Mouse (Mus musculus) ES-E14 (cell line): ENCODE results near the gene Nyap1. TPM values are rescaled to one million over a fixed set of nuclear protein-coding genes. Genes with fewer than 3 reads are reported as not detected.

ENCODE experiments used
- DNase-seq: peaks from one replicate; pipeline ENCODE4 v3.0.0-alpha.2; 2013; ENCODE audit warnings: low read depth, low spot score
- H3K27ac ChIP-seq: 2 replicates; pipeline ENCODE4 v1.5.1; 2012; ENCODE audit warnings: low read depth, mild to moderate bottlenecking, low read length, moderate library complexity, mixed read lengths; ENCODE audit not compliant: poor library complexity, insufficient read depth, severe bottlenecking
- H3K36me3 ChIP-seq: 2 replicates; pipeline ENCODE4 v1.6.1; 2012; ENCODE audit warnings: mild to moderate bottlenecking, low read length, moderate library complexity, mixed read lengths; ENCODE audit not compliant: control insufficient read depth, poor library complexity, insufficient read depth, severe bottlenecking
- H3K4me1 ChIP-seq, 2 experiments: fragments of 150-350 bp in 1 of 2; sonication (generic) in 1 of 2; 2 replicates each; pipeline ENCODE4 v1.6.1; 2012; ENCODE audit warnings: low read length in 2 of 2, mild to moderate bottlenecking in 1 of 2, mixed read lengths in 1 of 2; ENCODE audit not compliant: control insufficient read depth in 2 of 2, insufficient read depth in 2 of 2, poor library complexity in 1 of 2
- H3K4me3 ChIP-seq, 2 experiments: fragments of 150-350 bp in 1 of 2; sonication (generic) in 1 of 2; 2 replicates each; pipeline ENCODE4 v1.5.1; 2012; ENCODE audit warnings: low read length in 2 of 2, low read depth in 1 of 2, mild to moderate bottlenecking in 1 of 2, mixed read lengths in 1 of 2; ENCODE audit not compliant: insufficient read depth in 1 of 2, poor library complexity in 1 of 2, severe bottlenecking in 1 of 2
- H3K9ac ChIP-seq: 2 replicates; pipeline ENCODE4 v1.6.1; 2012; ENCODE audit warnings: low read depth, mild to moderate bottlenecking, low read length, mixed read lengths; ENCODE audit not compliant: poor library complexity, insufficient read depth, severe bottlenecking
- H3K9me3 ChIP-seq: fragments of 150-350 bp; sonication (generic); 2 replicates; pipeline ENCODE4 v1.6.1; 2012; ENCODE audit warnings: low read depth, mild to moderate bottlenecking, low read length; ENCODE audit not compliant: control insufficient read depth, insufficient read depth
- CHD2 ChIP-seq: IDR thresholded peaks from 2 replicates; pipeline ENCODE4 v1.6.1; 2014; ENCODE audit warnings: mild to moderate bottlenecking, low read depth, low read length, inconsistent platforms
- HCFC1 ChIP-seq: IDR thresholded peaks from 2 replicates; pipeline ENCODE4 v1.6.1; 2012; ENCODE audit warnings: low read length, inconsistent platforms, borderline replicate concordance; ENCODE audit not compliant: insufficient read depth
- MAFK ChIP-seq: IDR thresholded peaks from 2 replicates; pipeline ENCODE4 v1.6.1; 2014; ENCODE audit warnings: mild to moderate bottlenecking, low read depth, low read length, inconsistent platforms; ENCODE audit not compliant: insufficient read depth
- ZC3H11A ChIP-seq: IDR thresholded peaks from 2 replicates; pipeline ENCODE4 v1.6.1; 2012; ENCODE audit warnings: low read depth, mild to moderate bottlenecking, inconsistent platforms, low read length, borderline replicate concordance
- ZNF384 ChIP-seq: IDR thresholded peaks from 2 replicates; pipeline ENCODE4 v1.6.1; 2012; ENCODE audit warnings: low read depth, low read length, inconsistent platforms
- in situ Hi-C, 2 experiments: fragments of 600-800 bp; cut with MboI; formaldehyde crosslinking; loops; one replicate each; pipeline ENCODE4 v1.15.1; 2025; ENCODE audit warnings: low sequenced_read_pairs in 2 of 2, inconsistent platforms in 1 of 2; ENCODE audit not compliant: unreplicated experiment in 2 of 2
- total RNA-seq: library from RNA; depleted of rRNA; stranded (reverse); fragments of 300-350 nt; gene quantifications from 2 replicates; pipeline ENCODE4 v1.2.3, GENCODE M21; 2012

Nyap1 gene
- total RNA-seq, 1 experiment = 7.4 TPM

DNA sequence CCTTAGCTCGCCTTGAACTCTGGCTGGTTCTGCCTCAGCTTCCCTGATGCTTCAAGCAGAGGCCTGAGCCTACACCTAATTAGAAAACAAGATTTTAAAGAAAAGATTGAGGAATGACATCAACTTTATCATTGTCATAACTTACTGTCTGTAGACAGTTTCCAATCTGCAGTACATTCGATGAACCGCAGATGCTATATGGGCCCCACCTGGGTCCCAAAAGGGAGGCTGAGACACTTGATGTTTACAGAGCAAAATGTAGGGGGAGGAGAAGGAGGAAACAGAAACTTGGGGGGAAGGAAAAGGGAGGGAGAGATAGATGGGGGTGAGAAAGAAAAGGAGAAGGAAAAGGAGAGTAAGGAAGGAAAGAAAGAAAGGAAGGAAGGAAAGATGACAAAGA, 51.4 kb downstream of the Nyap1 start:
- Histone ChIP-seq H3K9me3 (no peaks in the 10 kb centered on the region), H3K4me1 (peaks cover 0 to 6% of the 10 kb centered on the region in 2 experiments; a peak in 3 of 4 replicates), H3K4me3 (no peak overlapping the region), H3K9ac (no peak overlapping the region), H3K27ac (no peak overlapping the region), H3K36me3 (no peaks in the 10 kb centered on the region)
- TF ChIP-seq ZNF384 = no peak
- no peak for TF ChIP-seq CHD2
- TF ChIP-seq MAFK = no peak
- TF ChIP-seq HCFC1 = no peak
- TF ChIP-seq ZC3H11A = no peak
- in situ Hi-C loops = no loop called here
- no peak for DNase-seq

DNA sequence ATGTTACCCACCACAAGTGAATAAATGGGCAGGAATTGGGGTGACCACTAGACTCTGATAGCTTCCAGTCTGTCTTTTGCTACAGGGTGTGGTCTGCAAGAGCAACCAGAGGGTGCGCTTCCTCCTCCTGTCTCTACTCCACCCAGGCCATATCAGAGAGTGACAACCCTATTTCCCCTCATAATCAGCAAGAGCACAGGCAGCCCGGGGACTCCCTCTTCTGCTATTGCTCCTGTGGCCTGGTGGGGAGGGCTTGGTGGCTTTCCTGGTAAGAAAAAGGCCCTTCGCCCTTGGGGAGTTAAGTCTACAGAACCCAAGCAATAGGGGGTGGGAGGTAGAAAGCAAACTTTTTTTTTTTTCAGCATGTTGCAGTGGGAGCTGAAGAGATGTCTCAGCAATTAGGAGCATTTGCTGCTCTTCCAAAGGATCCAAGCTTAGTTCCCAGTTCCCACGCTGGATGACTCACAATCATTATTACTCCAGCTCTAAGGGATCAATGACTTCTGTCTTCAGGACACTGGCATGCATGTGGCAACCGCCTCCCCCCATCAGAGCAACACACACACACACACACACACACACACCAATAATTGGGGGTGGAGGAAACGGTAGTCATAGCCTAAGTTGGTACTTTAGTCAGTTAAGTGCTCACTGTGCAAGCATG, 55.1 kb downstream of the Nyap1 start:
- Histone ChIP-seq H3K9ac (no peak overlapping the region), H3K36me3 (no peaks in the 10 kb centered on the region), H3K27ac (no peak overlapping the region), H3K4me3 (no peak overlapping the region), H3K4me1 (peaks cover 0 to 8% of the 10 kb centered on the region in 2 experiments; a peak in 2 of 4 replicates), H3K9me3 (no peaks in the 10 kb centered on the region)
- DNase-seq = no peak
- TF ChIP-seq ZC3H11A (no peak), MAFK (no peak), HCFC1 (no peak), CHD2 (no peak), ZNF384 (no peak)
- in situ Hi-C loops = no loop called here

DNA sequence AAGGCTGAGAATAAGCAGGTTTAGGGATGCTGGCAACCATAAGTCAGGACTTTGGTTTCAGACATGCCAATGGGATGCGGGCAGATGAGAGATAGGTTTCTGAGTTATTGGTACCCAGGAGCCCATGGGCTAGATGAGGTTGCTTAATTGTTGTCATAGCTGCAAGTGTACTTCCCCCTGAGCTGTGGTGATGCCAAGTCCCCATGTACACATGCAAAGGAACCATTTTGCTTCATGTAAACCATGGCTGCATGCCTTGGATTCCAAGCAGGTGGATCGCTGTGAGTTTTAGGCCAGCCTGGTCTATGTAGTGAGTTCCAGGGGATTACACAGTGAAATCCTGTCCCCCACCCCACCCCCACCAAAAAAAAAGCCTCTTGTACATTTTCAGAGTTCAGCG, 55.8 kb downstream of the Nyap1 start:
- Histone ChIP-seq H3K27ac (no peak overlapping the region), H3K4me1 (peaks cover 0 to 7% of the 10 kb centered on the region in 2 experiments; a peak in 2 of 4 replicates), H3K9me3 (no peaks in the 10 kb centered on the region), H3K9ac (no peak overlapping the region), H3K4me3 (no peak overlapping the region), H3K36me3 (no peaks in the 10 kb centered on the region)
- DNase-seq = no peak
- in situ Hi-C loops = no loop called here
- TF ChIP-seq ZNF384 = no peak
- no peak for TF ChIP-seq CHD2
- no peak for TF ChIP-seq MAFK
- no peak for TF ChIP-seq ZC3H11A
- no peak for TF ChIP-seq HCFC1

DNA sequence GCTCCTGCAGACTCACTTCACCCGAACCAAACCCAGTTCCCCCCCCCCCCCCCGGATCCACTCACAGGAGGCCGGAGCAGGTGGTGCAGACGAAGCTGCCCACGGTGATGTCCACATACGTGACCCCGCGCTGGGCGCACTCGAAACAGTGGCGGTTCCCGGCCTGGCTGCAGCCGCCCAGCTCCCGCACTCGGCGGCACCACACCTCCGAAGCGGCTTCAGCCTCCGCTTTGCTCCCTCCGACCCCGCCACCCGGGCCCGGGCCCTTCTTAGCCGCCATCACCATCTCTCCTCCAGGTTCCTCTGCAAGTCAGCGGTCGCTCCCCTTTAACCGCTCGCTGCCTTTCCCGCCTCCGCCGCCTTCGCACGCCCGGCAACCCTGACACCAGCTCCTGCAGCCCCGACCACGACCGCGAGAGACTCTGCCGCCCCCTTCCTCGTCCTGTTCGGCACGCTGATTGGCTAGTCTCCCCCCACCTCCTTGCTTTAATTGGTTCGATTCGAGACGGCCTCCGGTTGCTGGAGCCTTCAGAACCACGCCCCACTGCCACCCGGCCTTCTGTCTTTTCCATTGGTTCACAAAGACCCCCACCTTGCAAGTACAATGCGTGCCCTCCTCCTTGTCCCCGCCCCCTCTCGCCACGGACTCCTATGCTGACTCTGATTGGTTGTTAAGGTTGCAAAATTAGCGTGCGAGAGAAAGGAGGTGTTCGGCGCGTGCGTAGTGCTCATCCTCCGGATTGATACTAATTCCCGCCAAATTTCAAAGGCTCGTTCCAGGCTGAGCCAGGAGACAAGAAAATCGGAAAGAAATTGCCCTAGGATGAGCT, 56.9 kb downstream of the Nyap1 start, which contains the start of gene Agfg2:
Gene Agfg2 (minus strand): TSS at position 433 of the 830 bp plus-strand sequence.
- Histone ChIP-seq H3K4me3 (peak within 1 kb of the TSS; percentile 78 to 83), H3K9me3 (no peaks in the 10 kb centered on the region), H3K27ac (no peak within 1 kb of the TSS), H3K4me1 (peaks cover 0 to 8% of the 10 kb centered on the region in 2 experiments; a peak in 2 of 4 replicates), H3K36me3 (no peaks in the 10 kb centered on the region; the same call in 1 of the 2 replicates), H3K9ac (peak within 1 kb of the TSS; percentile 78)
- in situ Hi-C loops = no loop called here
- DNase-seq = peak; percentile 99
- TF ChIP-seq HCFC1 (no peak), CHD2 (no peak; the same call in 1 of the 2 replicates), MAFK (no peak), ZNF384 (no peak), ZC3H11A (no peak)
